Mouse (Mus musculus) hematopoietic multipotent progenitor cell, adult 10-12 weeks (in vitro differentiated cells): Measurements from ENCODE around the gene Slc35c2. TPM values are rescaled to one million over a fixed set of nuclear protein-coding genes. Genes with fewer than 3 reads are reported as not detected.

Source experiments
- polyA plus RNA-seq: library from polyadenylated mRNA; stranded (reverse); fragments of >175 nt; gene quantifications from 2 replicates; pipeline ENCODE4 v1.2.3, GENCODE M21; 2012; ENCODE audit warnings: low replicate concordance

The Slc35c2 gene
- 156 and 186 TPM in 2 replicates for polyA plus RNA-seq

GRCm38 (mm10) chr2:165287202-165287984 lies at the start of gene Slc35c2:
Gene Slc35c2 (minus strand): TSS chr2:165287869.

GRCm38 (mm10) chr2:165326304-165327190 lies 38.9 kb upstream of the Slc35c2 start, which contains the start of gene Elmo2:
Gene Elmo2 (minus strand): TSS chr2:165326479.

GRCm38 (mm10) chr2:165234613-165235291 lies 52.9 kb downstream of the Slc35c2 start, which contains the start of gene Cdh22:
Gene Cdh22 (minus strand): TSS chr2:165234853.

Other genes starting within 250 kb of the Slc35c2 start
- 10.8 and 12.4 TPM in 2 replicates for gene Cd40, start 232.2 kb downstream of the Slc35c2 start, polyA plus RNA-seq
- not detected in 2 replicates for gene 1700025C18Rik, start 197.1 kb downstream of the Slc35c2 start, polyA plus RNA-seq
- 0.76 and 2.0 TPM in 2 replicates for gene Cdh22, start 53.0 kb downstream of the Slc35c2 start, polyA plus RNA-seq
- gene Elmo2, start 38.6 kb upstream of the Slc35c2 start, polyA plus RNA-seq, result 17.2 and 40.9 TPM in 2 replicates
- gene Zfp663, start 80.9 kb upstream of the Slc35c2 start, polyA plus RNA-seq, result not detected in 2 replicates
- gene Zfp334, start 100.4 kb upstream of the Slc35c2 start, polyA plus RNA-seq, result 0.03 TPM in 1 of 2 replicates, not detected in the other
- 0.73 and 1.0 TPM in 2 replicates for gene Ocstamp, start 112.5 kb upstream of the Slc35c2 start, polyA plus RNA-seq
- gene Slc13a3, start 185.4 kb upstream of the Slc35c2 start, polyA plus RNA-seq, result 0.13 and 1.4 TPM in 2 replicates
- gene Trp53rka, start 205.5 kb upstream of the Slc35c2 start, polyA plus RNA-seq, result 14.6 and 26.8 TPM in 2 replicates
- gene Slc2a10, start 215.9 kb upstream of the Slc35c2 start, polyA plus RNA-seq, result 0.11 and 0.22 TPM in 2 replicates